Mouse (Mus musculus): ENCODE data around the gene Sh3bgrl3. TPM values are rescaled to one million over a fixed set of nuclear protein-coding genes. Genes with fewer than 3 reads are reported as not detected.
A peak's percentile ranks its signal among the peaks of the same experiment; 100 is the strongest.

Sh3bgrl3 gene
- polyA plus RNA-seq, 1 experiment = 258 TPM

DNA sequence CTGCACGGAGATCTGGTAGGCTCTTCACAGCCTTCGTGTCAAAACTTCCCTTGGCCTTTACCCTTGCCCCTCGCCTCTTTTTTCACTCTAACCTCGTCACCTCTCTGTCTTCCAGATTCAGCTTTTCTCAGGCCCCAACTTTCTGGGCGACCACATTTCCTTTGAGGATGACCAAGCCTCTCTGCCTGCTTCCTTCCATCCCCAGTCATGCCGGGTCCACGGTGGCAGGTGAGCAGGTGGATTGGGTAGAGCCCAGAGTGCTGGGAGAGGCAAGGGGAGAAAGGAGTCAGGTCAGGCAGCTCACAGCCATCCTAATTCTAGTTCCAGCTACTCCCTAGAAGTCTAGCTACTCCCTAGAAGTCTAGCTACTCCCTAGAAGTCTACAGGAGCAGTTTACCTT, 46.1 kb downstream of the Sh3bgrl3 start:
- no peak for TF ChIP-seq POLR2A (IDR thresholded peaks at IDR 0.05; ENCODE audit: borderline replicate concordance, insufficient read depth, low read length)
- TF ChIP-seq CTCF (IDR thresholded peaks at IDR 0.05; ENCODE audit: borderline replicate concordance, insufficient read depth, low read depth, low read length) = no peak
- H3K27me3 ChIP-seq (ENCODE audit: control insufficient read depth, insufficient read depth, low read length) = no peaks in the 10 kb centered on the region
- no peaks in the 10 kb centered on the region for H3K4me1 ChIP-seq (ENCODE audit: control insufficient read depth, insufficient read depth, low read length)
- 13% methylated on average over 7 of the region's 7 CpGs for WGBS
- DNase-seq = no peak
- peak overlapping the region; percentile 56 for H3K4me3 ChIP-seq (replicated peaks; ENCODE audit: insufficient read depth, low read depth, low read length)
- no peak overlapping the region for H3K27ac ChIP-seq (ENCODE audit: insufficient read depth, low read length)

DNA sequence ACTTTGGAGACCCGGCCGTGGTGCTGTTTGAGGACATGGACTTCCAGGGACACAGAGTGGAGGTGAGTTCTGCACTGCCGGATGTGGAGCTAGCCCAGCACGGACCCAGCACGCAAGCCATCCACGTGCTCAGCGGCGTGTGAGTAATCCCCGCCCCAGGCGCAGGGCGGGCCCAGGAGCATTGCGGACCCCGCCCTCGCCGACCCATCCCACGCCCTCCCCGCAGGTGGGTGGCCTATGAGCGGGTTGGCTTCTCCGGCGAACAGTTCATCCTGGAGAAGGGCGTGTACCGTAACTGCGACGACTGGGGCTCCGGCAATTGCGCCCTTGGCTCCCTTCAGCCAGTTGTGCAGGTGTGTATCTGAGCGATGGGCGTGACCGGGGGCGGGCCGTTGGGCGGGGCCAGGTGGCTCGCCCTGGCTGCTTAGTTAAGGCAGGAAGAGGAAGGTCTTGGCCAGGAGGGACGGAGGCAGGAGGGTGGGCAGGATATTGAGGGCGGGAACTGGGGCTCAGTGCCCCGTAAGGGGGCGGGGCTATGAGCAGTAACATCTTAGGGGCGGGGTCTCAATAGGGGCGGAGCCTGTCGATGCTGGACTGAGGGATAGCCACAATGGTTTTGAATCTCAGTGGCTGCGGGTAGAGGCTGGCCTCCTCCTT, 46.7 kb downstream of the Sh3bgrl3 start:
- under 1% methylated on average over 41 of the region's 41 CpGs for WGBS
- H3K4me3 ChIP-seq (replicated peaks; ENCODE audit: insufficient read depth, low read depth, low read length) = peak overlapping the region; percentile 56
- H3K27me3 ChIP-seq (ENCODE audit: control insufficient read depth, insufficient read depth, low read length) = no peaks in the 10 kb centered on the region
- no peaks in the 10 kb centered on the region for H3K4me1 ChIP-seq (ENCODE audit: control insufficient read depth, insufficient read depth, low read length)
- no peak for TF ChIP-seq CTCF (IDR thresholded peaks at IDR 0.05; ENCODE audit: borderline replicate concordance, insufficient read depth, low read depth, low read length)
- TF ChIP-seq POLR2A (IDR thresholded peaks at IDR 0.05; ENCODE audit: borderline replicate concordance, insufficient read depth, low read length) = no peak
- no peak overlapping the region for H3K27ac ChIP-seq (ENCODE audit: insufficient read depth, low read length)
- DNase-seq = peak; percentile 43 to 47

DNA sequence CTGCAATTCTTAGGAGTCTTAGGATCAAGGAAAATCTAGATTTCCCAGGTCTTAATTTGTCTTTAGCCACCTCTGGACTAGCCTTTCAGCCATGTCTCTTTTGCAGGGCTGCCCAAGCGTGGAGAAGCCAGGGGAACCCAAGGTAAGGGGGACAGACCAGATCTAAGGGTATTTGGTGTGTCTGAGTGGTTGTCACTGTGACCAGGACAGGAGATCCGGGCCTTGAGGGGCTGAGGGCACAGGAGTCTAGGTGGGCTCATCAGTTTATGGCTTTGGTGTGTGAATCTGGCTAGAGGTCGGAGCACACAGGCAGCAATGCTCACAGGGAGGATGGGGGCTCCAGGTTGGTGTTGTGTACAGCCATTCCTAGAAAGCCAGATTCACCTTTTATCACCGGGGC, 47.9 kb downstream of the Sh3bgrl3 start:
- no peak for DNase-seq
- 90% methylated on average over 4 of the region's 4 CpGs for WGBS

DNA sequence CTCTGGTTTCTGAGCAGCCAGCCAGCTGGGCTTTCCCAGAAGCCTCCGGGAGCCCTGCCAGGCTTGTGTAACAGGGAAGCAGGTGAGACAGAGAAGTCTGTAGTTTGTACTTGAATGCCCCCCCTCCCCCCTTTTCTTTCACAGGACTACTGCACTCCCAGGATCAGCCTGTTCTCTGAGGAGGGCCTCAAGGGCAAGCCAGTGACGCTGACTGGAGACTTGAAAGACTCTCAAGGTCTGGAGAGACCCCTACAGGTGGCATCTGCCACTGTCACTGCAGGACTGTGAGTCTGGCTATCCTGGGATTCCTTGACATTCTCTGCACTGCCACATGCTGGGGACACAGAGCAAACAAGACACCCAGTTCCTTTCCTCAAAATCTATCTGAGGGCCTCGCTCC, 49.9 kb downstream of the Sh3bgrl3 start:
- peak; percentile 34 to 38 for DNase-seq
- H3K27ac ChIP-seq (ENCODE audit: insufficient read depth, low read length) = no peak overlapping the region
- 22% methylated on average over 3 of the region's 3 CpGs for WGBS
- no peaks in the 10 kb centered on the region for H3K4me1 ChIP-seq (ENCODE audit: control insufficient read depth, insufficient read depth, low read length)
- no peaks in the 10 kb centered on the region for H3K27me3 ChIP-seq (ENCODE audit: control insufficient read depth, insufficient read depth, low read length)
- H3K4me3 ChIP-seq (replicated peaks; ENCODE audit: insufficient read depth, low read depth, low read length) = no peak overlapping the region
- peak; percentile 47; the same call in 1 of the 2 replicates for TF ChIP-seq CTCF (IDR thresholded peaks at IDR 0.05; ENCODE audit: borderline replicate concordance, insufficient read depth, low read depth, low read length)
- no peak for TF ChIP-seq POLR2A (IDR thresholded peaks at IDR 0.05; ENCODE audit: borderline replicate concordance, insufficient read depth, low read length)

More for the DNA sequence above, 47.9 kb downstream of the Sh3bgrl3 start:
- H3K27ac ChIP-seq (ENCODE audit: insufficient read depth, low read length) = no peak overlapping the region
- H3K4me3 ChIP-seq (replicated peaks; ENCODE audit: insufficient read depth, low read depth, low read length) = no peak overlapping the region
- H3K4me1 ChIP-seq (ENCODE audit: control insufficient read depth, insufficient read depth, low read length) = no peaks in the 10 kb centered on the region
- TF ChIP-seq POLR2A (IDR thresholded peaks at IDR 0.05; ENCODE audit: borderline replicate concordance, insufficient read depth, low read length) = no peak
- no peak for TF ChIP-seq CTCF (IDR thresholded peaks at IDR 0.05; ENCODE audit: borderline replicate concordance, insufficient read depth, low read depth, low read length)
- no peaks in the 10 kb centered on the region for H3K27me3 ChIP-seq (ENCODE audit: control insufficient read depth, insufficient read depth, low read length)

Other genes with a start within 250 kb of the Sh3bgrl3 start
- gene Rps6ka1, start 241.0 kb downstream of the Sh3bgrl3 start, polyA plus RNA-seq (2012; rRNA removed) = 93.6 and 114 TPM in 2 replicates
- gene Hmgn2, start 160.1 kb downstream of the Sh3bgrl3 start, polyA plus RNA-seq (2012; rRNA removed) = 140 and 148 TPM in 2 replicates
- gene Dhdds, start 127.9 kb downstream of the Sh3bgrl3 start, polyA plus RNA-seq (2012; rRNA removed) = 75.8 and 76.6 TPM in 2 replicates
- 0.16 and 0.23 TPM in 2 replicates for gene Lin28a, start 109.9 kb downstream of the Sh3bgrl3 start, polyA plus RNA-seq (2012; rRNA removed)
- not detected in 2 replicates for gene Zfp683, start 75.0 kb downstream of the Sh3bgrl3 start, polyA plus RNA-seq (2012; rRNA removed)
- 0.65 and 0.89 TPM in 2 replicates for gene Crybg2, start 68.0 kb downstream of the Sh3bgrl3 start, polyA plus RNA-seq (2012; rRNA removed)
- gene Cd52, start 33.7 kb downstream of the Sh3bgrl3 start, polyA plus RNA-seq (2012; rRNA removed) = 2.6 and 2.8 TPM in 2 replicates
- gene Ubxn11, start 26.2 kb downstream of the Sh3bgrl3 start, polyA plus RNA-seq (2012; rRNA removed) = 14.8 and 15.0 TPM in 2 replicates
- gene Cep85, start 58.3 kb upstream of the Sh3bgrl3 start, polyA plus RNA-seq (2012; rRNA removed) = 24.8 and 25.2 TPM in 2 replicates
- gene Gm7534, start 74.2 kb upstream of the Sh3bgrl3 start, polyA plus RNA-seq (2012; rRNA removed) = not detected in 2 replicates
- 0.08 TPM in 1 of 2 replicates, not detected in the other for gene Catsper4, start 98.6 kb upstream of the Sh3bgrl3 start, polyA plus RNA-seq (2012; rRNA removed)
- gene Cnksr1, start 109.6 kb upstream of the Sh3bgrl3 start, polyA plus RNA-seq (2012; rRNA removed) = 0.55 and 0.56 TPM in 2 replicates
- gene E130218I03Rik, start 114.9 kb upstream of the Sh3bgrl3 start, polyA plus RNA-seq (2012; rRNA removed) = 0.52 and 0.84 TPM in 2 replicates
- gene Zfp593, start 116.8 kb upstream of the Sh3bgrl3 start, polyA plus RNA-seq (2012; rRNA removed) = 10.7 and 11.7 TPM in 2 replicates
- 1.8 and 1.9 TPM in 2 replicates for gene Gm30191, start 118.1 kb upstream of the Sh3bgrl3 start, polyA plus RNA-seq (2012; rRNA removed)
- gene Grrp1, start 125.3 kb upstream of the Sh3bgrl3 start, polyA plus RNA-seq (2012; rRNA removed) = 6.6 and 7.6 TPM in 2 replicates
- gene Pdik1l, start 159.1 kb upstream of the Sh3bgrl3 start, polyA plus RNA-seq (2012; rRNA removed) = 8.9 and 9.6 TPM in 2 replicates
- gene Trim63, start 186.3 kb upstream of the Sh3bgrl3 start, polyA plus RNA-seq (2012; rRNA removed) = 0.07 and 0.24 TPM in 2 replicates
- gene Slc30a2, start 214.4 kb upstream of the Sh3bgrl3 start, polyA plus RNA-seq (2012; rRNA removed) = 0.13 and 0.20 TPM in 2 replicates

Measured in cerebellum, adult 2 months (tissue).